Mouse (Mus musculus): ENCODE data around the gene Rab4a. TPM values are rescaled to one million over a fixed set of nuclear protein-coding genes. Genes with fewer than 3 reads are reported as not detected.

Rab4a gene
- 5.9 and 10.0 TPM in 2 replicates for polyA plus RNA-seq (2012; ENCODE audit: low replicate concordance)

GRCm38 (mm10) chr8:123805718-123806373 lies at the start of gene Rab4a:
Gene Rab4a (plus strand): TSS chr8:123805985.

GRCm38 (mm10) chr8:123859648-123860259 lies 54.0 kb downstream of the Rab4a start, which contains the start of gene Ccsap:
Gene Ccsap (minus strand): TSS chr8:123860209.

Other genes with a start within 250 kb of the Rab4a start
- not detected in 2 replicates for gene Rhou, start 152.1 kb upstream of the Rab4a start, polyA plus RNA-seq (2012; ENCODE audit: low replicate concordance)
- gene Ccsap, start 54.2 kb downstream of the Rab4a start, polyA plus RNA-seq (2012; ENCODE audit: low replicate concordance) = 4.1 and 9.5 TPM in 2 replicates
- not detected in 2 replicates for gene Acta1, start 88.8 kb downstream of the Rab4a start, polyA plus RNA-seq (2012; ENCODE audit: low replicate concordance)
- gene Nup133, start 143.3 kb downstream of the Rab4a start, polyA plus RNA-seq (2012; ENCODE audit: low replicate concordance) = 34.8 and 37.5 TPM in 2 replicates
- 27.6 and 55.3 TPM in 2 replicates for gene Abcb10, start 177.1 kb downstream of the Rab4a start, polyA plus RNA-seq (2012; ENCODE audit: low replicate concordance)
- 27.2 and 30.1 TPM in 2 replicates for gene Taf5l, start 215.4 kb downstream of the Rab4a start, polyA plus RNA-seq (2012; ENCODE audit: low replicate concordance)
- 1.7 and 6.2 TPM in 2 replicates for gene Urb2, start 215.5 kb downstream of the Rab4a start, polyA plus RNA-seq (2012; ENCODE audit: low replicate concordance)